Mouse (Mus musculus) testis, adult 2 months (tissue): ENCODE measurements around the gene Shisa8.

Source experiments
- CTCF ChIP-seq: fragments of 200-500 bp; IDR thresholded peaks from 2 replicates; pipeline ENCODE4 v1.5.1; 2012; ENCODE audit warnings: low read depth, mild to moderate bottlenecking, inconsistent platforms, low read length, moderate library complexity; ENCODE audit not compliant: control insufficient read depth, insufficient read depth, insufficient replicate concordance
- POLR2A ChIP-seq: fragments of 200-500 bp; IDR thresholded peaks from 2 replicates; pipeline ENCODE4 v1.6.1; 2012; ENCODE audit warnings: low read depth, mild to moderate bottlenecking, inconsistent platforms, low read length, moderate library complexity; ENCODE audit not compliant: control insufficient read depth

DNA sequence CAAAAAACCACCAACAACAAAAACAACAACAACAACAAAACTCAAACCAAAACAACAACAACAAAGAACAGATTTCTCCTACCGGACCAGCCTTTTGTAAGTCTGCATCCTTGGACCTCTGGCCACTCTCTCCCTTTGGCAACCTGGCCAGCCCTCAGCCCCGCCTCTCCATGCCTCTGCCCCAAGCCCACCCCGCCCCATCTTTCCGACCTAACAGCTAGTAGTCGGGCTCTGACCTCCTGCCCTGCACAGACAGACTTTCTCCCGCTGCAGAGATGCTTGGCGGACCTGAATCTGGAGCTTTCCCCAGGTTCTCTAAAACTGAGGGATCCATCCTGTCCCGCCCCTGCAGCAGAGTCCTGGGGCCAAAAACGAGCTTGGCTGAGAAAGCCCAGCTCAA is 5.4 kb upstream of the Shisa8 start:
- TF ChIP-seq POLR2A: no peak
- TF ChIP-seq CTCF: no peak
